Mouse (Mus musculus): ENCODE results near the gene Smoc1.

DNA sequence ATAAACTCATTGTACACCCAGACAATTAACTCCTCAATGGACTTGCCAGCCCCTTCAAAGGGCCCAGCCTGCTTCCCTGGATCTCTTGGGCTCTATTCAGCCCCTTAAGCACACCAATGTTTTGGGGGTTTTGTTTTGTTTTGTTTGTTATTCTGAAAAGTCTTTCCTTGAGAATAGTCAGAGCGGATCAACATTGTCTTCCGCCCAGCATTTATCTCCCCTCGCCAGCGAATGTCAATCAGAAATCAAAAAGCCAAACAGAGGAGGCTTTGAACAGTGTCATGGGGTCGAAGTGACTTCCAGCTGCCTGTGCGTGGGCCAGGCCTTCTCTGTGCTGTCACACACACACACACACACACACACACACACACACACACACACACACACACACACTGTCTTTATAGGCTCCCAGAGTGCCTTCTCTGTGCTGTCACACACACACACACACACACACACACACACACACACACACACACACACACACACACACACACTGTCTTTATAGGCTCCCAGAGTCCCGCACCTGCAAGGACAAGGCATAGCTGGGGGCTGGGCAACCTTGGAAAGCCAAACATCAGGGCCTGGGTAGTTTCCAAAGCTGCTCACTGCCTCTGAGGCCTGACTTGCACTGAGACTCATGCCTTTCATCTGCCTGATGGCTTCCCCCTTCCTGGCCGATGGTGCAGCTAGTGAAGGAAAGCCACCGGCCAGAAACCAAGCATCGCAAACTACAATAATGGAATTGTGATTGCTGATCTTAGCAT, 120.0 kb downstream of the Smoc1 start:
- TF ChIP-seq MAX (IDR thresholded peaks at IDR 0.05; ENCODE audit: low read depth): no peak
- no peak for TF ChIP-seq POLR2A (IDR thresholded peaks at IDR 0.05; ENCODE audit: insufficient read length, low read depth)
- no peak for TF ChIP-seq TCF3 (IDR thresholded peaks at IDR 0.05; ENCODE audit: insufficient read length, low read depth)
- TF ChIP-seq USF1 (IDR thresholded peaks at IDR 0.05; ENCODE audit: low read depth): no peak
- TF ChIP-seq POLR2AphosphoS2 (IDR thresholded peaks at IDR 0.05; ENCODE audit: insufficient read length, low read depth): no peak
- TF ChIP-seq SRF (IDR thresholded peaks at IDR 0.05; ENCODE audit: control insufficient read depth, insufficient read length, low read depth): no peak
